Mouse (Mus musculus): ENCODE data around the gene Ubd. TPM values are rescaled to one million over a fixed set of nuclear protein-coding genes. Genes with fewer than 3 reads are reported as not detected.

Ubd gene
- not detected for total RNA-seq (2023)

GRCm38 (mm10) chr17:37193656-37194055 lies at the start of gene Ubd:
Gene Ubd, plus strand, starts transcription at chr17:37193892.

DNA sequence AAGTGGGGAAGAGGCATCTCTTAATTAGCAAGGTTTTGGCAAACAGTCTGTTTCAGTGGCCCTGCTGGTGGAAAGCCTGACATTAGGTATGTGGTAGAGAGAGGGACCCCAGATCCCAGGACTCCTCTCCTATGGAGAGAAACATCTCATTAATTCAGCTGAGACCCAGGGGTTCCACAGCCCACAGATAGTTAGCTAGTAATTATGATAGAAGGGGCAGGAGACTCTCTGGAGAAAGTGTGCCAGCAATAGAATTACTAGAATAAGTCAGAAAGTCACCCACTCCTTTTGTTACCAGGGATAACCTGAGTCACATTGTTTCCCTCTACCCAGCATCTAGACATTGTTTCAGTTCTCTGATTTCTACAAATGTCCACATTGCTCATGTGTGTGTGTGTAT lies 32.3 kb upstream of the Ubd start, which contains the start of gene Olfr93:
TSS of gene Olfr93 (minus strand) at position 101 of the 400 bp plus-strand sequence.

DNA sequence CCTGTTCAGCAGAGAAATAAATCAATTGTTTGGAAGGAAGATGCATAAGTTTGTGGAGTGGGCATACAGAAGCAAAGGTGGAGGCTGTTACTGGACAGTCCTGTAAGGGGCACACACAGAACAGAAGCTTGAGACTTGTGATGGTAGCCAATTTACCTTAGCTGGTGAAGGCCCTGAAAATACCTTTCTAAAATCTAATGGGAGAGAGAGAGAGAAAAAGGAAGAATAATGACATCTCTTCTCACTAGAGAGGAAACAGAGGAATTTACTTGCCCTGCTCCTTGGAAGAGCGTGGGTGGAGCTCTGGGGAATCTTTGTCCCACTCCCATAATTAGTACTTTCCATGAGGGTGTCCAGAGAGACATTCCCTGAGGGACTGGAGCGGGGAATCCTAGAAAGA lies 7.2 kb downstream of the Ubd start, which contains the start of gene Olfr94:
TSS of gene Olfr94 (minus strand) at position 101 of the 400 bp plus-strand sequence.

GRCm38 (mm10) chr17:37213018-37213417 lies 19.3 kb downstream of the Ubd start, which contains the start of gene Olfr95:
Gene Olfr95, minus strand, starts transcription at chr17:37213118.

DNA sequence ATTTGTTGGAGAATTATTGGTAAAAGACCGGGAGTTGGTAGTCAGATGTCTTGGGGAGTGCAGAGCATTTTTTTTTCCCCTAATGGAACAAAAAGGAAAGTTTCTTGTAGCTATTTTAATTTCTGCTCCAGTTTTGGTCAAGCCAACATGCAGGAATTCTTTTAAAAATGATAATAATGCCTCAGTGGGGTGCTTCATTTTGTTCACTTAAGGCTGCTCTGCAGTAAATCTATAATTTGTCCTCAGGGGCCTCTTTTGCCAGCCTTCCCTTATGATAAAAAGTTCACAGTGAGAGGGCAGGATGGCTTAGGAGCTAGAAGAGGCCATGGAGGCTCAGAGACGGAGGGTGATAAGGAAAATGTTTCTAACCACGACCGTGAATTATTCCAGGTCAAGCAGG lies 26.2 kb downstream of the Ubd start, which contains the start of gene Olfr96:
TSS of gene Olfr96 (plus strand) at position 301 of the 400 bp plus-strand sequence.

GRCm38 (mm10) chr17:37237230-37237629 lies 43.5 kb downstream of the Ubd start, which contains the start of gene Olfr97:
Gene Olfr97, minus strand, starts transcription at chr17:37237330.

Other genes with a start within 250 kb of the Ubd start
- gene Ppp1r11, start 242.2 kb upstream of the Ubd start, total RNA-seq (2023) = 47.8 TPM
- gene Znrd1, start 235.3 kb upstream of the Ubd start, total RNA-seq (2023) = 52.5 TPM
- 1.4 TPM for gene Znrd1as, start 235.3 kb upstream of the Ubd start, total RNA-seq (2023)
- not detected for gene 2410137M14Rik, start 212.7 kb upstream of the Ubd start, total RNA-seq (2023)
- not detected for gene H2-M5, start 204.4 kb upstream of the Ubd start, total RNA-seq (2023)
- gene Zfp57, start 192.7 kb upstream of the Ubd start, total RNA-seq (2023) = not detected
- gene Mog, start 170.5 kb upstream of the Ubd start, total RNA-seq (2023) = not detected
- 116 TPM for gene Gabbr1, start 147.9 kb upstream of the Ubd start, total RNA-seq (2023)
- not detected for gene Olfr90, start 105.4 kb upstream of the Ubd start, total RNA-seq (2023)
- not detected for gene Olfr91, start 95.6 kb upstream of the Ubd start, total RNA-seq (2023)
- gene Olfr92, start 73.8 kb upstream of the Ubd start, total RNA-seq (2023) = not detected
- gene Olfr93, start 32.4 kb upstream of the Ubd start, total RNA-seq (2023) = not detected
- not detected for gene Olfr94, start 7.1 kb downstream of the Ubd start, total RNA-seq (2023)
- not detected for gene Olfr95, start 19.2 kb downstream of the Ubd start, total RNA-seq (2023)
- gene Olfr96, start 26.3 kb downstream of the Ubd start, total RNA-seq (2023) = not detected
- gene Olfr97, start 43.4 kb downstream of the Ubd start, total RNA-seq (2023) = not detected
- not detected for gene Olfr98, start 69.9 kb downstream of the Ubd start, total RNA-seq (2023)
- gene H2-M3, start 76.3 kb downstream of the Ubd start, total RNA-seq (2023) = 28.4 TPM
- not detected for gene Olfr99, start 89.6 kb downstream of the Ubd start, total RNA-seq (2023)
- gene Olfr101, start 110.4 kb downstream of the Ubd start, total RNA-seq (2023) = not detected
- gene Olfr102, start 123.2 kb downstream of the Ubd start, total RNA-seq (2023) = not detected
- gene Olfr103, start 145.8 kb downstream of the Ubd start, total RNA-seq (2023) = not detected
- not detected for gene Olfr104-ps, start 165.7 kb downstream of the Ubd start, total RNA-seq (2023)
- not detected for gene Olfr105-ps, start 185.1 kb downstream of the Ubd start, total RNA-seq (2023)
- gene Olfr106-ps, start 196.5 kb downstream of the Ubd start, total RNA-seq (2023) = not detected
- gene Olfr107, start 205.3 kb downstream of the Ubd start, total RNA-seq (2023) = not detected

Measured in CD4-positive naive resting alpha-beta T cell, adult 57 days (primary cell).